Comparison of ENCODE assay signal across 16 mouse cellular contexts in genomic region chr4:103095921-103096320, GRCm38 (mm10).
"Had no signal": no experiment of that assay in that cellular context is flagged by ENCODE, and none has a peak within 500 bp of the region (broad histone marks: within the 10 kb centered on the region; RNA-seq: fewer than 3 reads in every experiment).

No protein-coding gene starts in this region.

- H3K4me1 ChIP-seq: kidney, embryonic 15.5 days; limb, embryonic 15.5 days; liver, embryonic 12.5 days; midbrain, embryonic 10.5 days had no signal

- H3K27me3 ChIP-seq: kidney, embryonic 15.5 days; limb, embryonic 15.5 days; liver, embryonic 12.5 days had no signal

- H3K36me3 ChIP-seq: kidney, embryonic 15.5 days; limb, embryonic 15.5 days; liver, embryonic 12.5 days; midbrain, embryonic 10.5 days had no signal

- DNase-seq: kidney, adult 2 months; kidney, postnatal 14 days; layer of hippocampus, adult 9-11 months; layer of hippocampus, postnatal 36 days; lung, embryonic 14.5 days; lung, postnatal 10 days; lung, postnatal 4 days; midbrain, embryonic 14.5 days; right cerebral cortex, postnatal 4 days; spleen, adult 18-20 months; thymus, adult 18-20 months; thymus, postnatal 25 days had no signal

- H3K4me2 ChIP-seq: kidney, embryonic 15.5 days; limb, embryonic 15.5 days; liver, embryonic 12.5 days; lung, embryonic 14.5 days had no signal

- H3K9me3 ChIP-seq: kidney, embryonic 15.5 days; limb, embryonic 15.5 days; liver, embryonic 12.5 days; midbrain, embryonic 10.5 days had no signal

- H3K9ac ChIP-seq: kidney, embryonic 15.5 days; limb, embryonic 15.5 days; liver, embryonic 12.5 days; lung, embryonic 14.5 days had no signal

- H3K27ac ChIP-seq: kidney, embryonic 15.5 days; limb, embryonic 15.5 days; liver, embryonic 12.5 days; midbrain, embryonic 10.5 days had no signal

- ATAC-seq: liver, embryonic 12.5 days had no signal

- H3K4me3 ChIP-seq: kidney, embryonic 15.5 days; limb, embryonic 15.5 days; liver, embryonic 12.5 days; midbrain, embryonic 10.5 days had no signal
